Mouse (Mus musculus) erythroid progenitor cell, adult 5-6 weeks (primary cell): ENCODE measurements around the gene Babam2. TPM values are rescaled to one million over a fixed set of nuclear protein-coding genes. Genes with fewer than 3 reads are reported as not detected.

Source experiments
- ATAC-seq: replicated peaks from 2 replicates; pipeline ENCODE4 v1.8.0; 2016; ENCODE audit warnings: moderate number of reproducible peaks, mild to moderate bottlenecking, moderate TSS enrichment, inconsistent platforms; ENCODE audit not compliant: poor library complexity, low FRiP score, severe bottlenecking
- total RNA-seq, 2 experiments: library from RNA; stranded (forward) in 1 of 2; stranded (reverse) in 1 of 2; fragments of 150-400 nt in 1 of 2; fragments of 186-747, 209-891 nt in 1 of 2; gene quantifications; 2 replicates each; pipeline versions ENCODE4 v1.2.3 to v1.2.4; 2015 to 2017; ENCODE audit warnings: low replicate concordance in 2 of 2

Gene Babam2
- total RNA-seq (2015; ENCODE audit: low replicate concordance) (35.0 and 46.9 TPM in 2 replicates), total RNA-seq (2017; ENCODE audit: low replicate concordance) (31.0 and 42.6 TPM in 2 replicates)

DNA sequence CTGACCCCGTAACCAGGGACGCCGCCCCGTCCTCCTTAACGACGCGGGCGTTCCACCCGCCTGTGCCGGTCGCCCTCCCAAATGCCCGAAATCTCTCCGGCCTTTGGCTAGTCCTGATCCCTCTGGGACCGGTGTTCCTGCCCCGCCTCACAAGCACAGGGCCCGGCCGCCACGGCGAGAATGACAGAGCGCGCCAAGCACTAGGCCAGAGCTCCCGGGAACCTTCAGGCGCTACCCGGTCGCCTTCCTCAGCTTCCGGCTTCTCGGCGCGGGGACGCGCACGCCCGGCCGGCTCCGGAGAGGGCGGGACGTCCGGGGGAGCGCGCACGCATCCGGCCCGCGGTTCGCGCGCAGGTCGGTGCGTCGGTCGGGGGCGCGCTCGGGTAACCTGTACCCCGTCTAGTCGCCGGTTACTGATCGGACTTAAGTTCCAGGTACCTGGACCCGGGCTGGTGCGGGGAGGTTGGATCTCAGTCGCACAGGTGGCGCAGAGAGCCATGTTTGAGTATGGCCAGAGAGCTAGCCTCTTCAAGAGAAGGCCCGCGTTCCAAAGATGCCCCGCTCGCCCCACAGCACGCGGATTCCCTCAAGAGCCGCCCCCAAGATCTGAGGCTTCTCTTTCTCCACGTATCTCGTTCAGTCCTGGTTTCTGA, at the start of gene Babam2:
Gene Babam2 (plus strand): TSS at position 41 of the 653 bp plus-strand sequence.
- ATAC-seq = peak; percentile 88

DNA sequence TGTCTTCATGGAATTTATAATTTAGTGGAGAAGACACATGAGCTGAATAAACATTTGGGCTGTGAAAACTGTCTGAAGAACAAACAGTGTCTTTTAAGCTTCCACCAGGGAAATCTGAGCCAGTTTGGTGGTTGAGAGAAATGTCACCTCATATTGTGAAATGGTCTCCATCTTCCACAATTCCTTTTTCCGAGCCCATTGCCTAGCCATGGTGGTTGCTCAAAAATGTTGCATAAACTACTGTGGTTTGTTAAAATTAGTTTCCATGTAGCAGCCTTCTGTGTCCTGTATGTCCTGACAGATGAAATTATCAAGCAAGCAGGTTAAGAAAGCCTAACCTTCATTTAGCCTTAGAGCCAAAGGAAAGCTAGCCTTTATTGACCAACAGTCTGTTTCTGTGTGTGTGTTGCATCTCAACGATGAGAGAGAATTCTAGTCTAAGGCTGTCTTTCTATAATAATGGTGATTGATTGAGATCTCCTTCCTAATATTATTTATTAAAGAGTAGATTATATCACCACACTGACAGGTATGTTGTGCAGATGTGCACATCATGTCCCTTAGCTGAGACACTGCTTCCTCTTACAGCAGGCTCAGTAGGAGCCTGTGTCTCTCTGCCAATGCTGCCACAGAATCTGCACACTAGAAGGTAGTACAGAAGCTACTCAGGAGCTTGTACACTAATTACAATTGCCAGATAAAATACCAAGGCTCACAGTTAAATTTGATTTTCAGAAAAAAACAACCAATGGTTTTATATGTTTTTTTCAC, 46.8 kb upstream of the Babam2 start:
- ATAC-seq = no peak

DNA sequence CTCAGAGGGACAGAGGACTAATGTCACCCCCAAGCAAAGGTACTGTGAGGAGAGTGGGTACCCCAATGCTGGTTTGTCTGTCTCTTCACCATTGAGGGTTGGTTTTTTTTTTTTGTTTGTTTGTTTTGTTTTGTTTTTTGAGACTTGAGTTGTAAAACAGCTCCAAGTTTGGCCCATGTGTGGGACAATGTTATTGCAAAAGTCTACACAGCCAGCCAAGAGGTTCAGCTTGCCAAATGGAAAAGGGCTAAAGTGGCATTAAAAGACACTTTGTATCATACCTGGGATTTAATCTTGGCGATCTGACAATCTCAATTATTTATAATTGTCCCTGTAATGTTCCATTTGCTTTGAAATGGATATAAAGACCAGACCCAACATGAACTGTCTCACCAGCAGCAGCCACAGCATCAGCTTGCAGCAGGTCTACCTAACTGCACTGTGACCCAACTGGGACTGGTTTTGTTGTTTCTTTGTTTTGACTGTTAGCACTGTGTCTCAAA, 41.7 kb upstream of the Babam2 start:
- no peak for ATAC-seq

DNA sequence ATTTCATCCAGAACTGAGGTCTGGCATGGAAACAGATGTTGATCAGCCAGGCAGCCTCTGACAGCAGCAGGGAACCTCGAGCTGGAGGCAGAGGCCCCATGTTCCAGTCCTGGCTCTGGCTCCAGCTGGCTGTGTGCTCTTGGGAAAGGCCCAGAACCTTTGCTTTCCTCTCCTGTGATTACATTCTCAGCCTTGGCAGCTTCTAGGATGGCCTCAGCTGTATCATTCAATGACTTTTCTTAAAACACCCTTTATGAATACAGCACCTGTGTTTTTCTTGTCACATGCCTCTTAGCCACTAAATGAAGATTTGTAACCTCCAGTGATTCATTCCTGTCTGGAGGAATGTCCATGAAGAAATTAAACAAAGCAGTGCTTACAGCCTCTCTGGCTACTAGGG, 31.3 kb upstream of the Babam2 start:
- no peak for ATAC-seq

DNA sequence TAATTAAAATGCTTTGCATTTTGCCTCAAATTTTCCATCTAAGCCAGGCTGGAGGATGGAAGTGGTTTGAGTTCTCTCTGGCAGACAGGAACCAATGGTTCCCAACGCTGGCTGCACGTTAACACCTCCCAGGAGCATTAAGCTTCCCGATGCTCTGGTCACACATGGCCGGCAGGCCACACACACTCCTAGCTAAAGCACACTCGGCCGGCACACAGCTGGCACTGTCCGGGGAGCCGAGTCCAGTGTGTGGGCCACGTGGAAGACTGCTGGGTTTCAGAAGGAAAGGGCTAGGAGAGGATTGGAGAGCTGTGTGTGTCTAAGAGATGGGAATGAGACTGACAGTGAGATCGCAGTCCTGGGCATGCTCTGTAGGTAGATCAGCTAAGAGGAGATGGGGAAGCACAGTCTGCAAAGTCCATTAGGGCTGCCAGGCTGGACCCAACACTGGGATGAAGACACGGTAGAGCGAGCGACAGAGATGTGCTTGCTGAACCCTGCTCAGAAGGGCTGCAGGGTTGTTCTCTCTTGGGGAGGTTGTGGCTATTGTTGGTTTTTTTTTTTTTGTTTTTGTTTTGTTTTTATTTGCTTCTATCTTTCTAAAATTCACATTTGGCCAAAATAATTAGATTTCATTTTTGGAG, 29.0 kb upstream of the Babam2 start:
- no peak for ATAC-seq

DNA sequence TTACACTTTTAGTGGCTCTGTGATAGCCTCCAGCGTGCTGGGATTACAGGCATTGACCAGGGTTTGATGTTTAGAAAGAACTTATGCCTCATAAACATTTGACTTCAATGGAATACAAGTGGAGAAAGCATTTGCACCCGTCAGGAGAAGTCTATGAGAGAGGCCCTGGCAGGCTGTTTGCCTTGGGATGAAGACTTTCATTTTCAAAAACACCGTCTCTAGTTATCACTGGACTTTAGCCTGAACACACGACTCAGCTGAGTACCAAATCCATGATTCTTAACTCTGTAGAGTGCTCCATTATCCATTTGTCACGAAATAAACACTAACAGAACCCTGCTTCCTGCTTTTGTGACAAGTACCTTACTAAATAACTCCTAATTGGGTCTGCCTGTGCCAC, 27.5 kb upstream of the Babam2 start:
- ATAC-seq = no peak

DNA sequence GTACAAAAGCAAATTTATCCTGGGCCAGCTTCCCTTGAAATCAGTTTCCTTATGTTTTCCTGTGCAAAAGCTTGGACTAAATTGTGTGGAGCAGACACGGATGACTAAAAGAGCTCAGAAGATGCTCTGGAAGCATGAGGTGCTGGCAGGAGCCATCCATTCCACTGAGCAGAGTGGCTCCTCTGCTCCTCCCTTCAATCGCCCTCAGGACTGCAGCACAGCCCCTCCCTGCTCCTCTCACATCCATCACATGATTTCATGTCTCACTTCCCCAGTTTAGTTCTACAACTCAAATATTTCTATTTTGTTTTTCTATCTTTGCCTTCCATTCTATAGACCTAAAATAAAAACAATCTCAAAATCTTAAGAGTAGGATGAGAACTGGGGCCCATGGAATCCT, 26.3 kb upstream of the Babam2 start:
- no peak for ATAC-seq

DNA sequence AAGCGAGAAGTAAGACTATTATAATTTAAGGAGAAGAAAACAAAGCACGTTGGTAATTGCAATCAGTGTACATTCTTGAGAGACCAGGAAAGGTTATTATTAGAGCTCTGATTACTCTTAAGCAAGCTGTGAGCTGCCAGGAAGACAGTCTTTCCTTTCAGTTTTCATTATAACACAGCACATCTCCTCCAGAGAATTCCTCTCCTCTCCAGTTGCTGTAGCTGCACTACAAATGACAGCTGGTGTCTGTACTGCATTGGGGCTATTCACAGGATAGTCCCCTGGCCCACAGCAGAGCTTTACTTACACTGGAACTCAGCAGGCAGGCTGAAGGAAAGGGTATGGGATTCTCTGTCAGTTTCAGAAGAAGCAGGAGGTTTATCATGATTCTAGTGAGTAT, 24.1 kb upstream of the Babam2 start:
- ATAC-seq = no peak

DNA sequence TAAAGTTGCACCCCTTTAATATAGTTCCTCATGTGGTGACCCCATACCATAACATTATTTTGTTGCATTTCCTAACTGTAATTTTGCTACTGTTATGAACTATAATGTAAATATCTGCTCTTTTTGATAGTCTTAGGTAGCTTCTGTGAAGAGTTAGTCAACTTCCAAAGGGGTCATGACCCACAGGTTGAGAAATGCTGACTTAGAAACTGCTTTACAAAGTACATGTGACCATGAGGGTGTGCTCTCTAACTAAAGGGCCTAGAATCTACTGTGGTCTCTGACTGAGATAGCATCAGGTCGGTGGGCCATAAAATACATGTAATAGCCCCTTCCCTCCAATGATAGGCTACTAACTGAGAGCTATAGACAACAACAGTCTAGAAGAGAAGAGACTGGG, 19.5 kb upstream of the Babam2 start:
- ATAC-seq = no peak

DNA sequence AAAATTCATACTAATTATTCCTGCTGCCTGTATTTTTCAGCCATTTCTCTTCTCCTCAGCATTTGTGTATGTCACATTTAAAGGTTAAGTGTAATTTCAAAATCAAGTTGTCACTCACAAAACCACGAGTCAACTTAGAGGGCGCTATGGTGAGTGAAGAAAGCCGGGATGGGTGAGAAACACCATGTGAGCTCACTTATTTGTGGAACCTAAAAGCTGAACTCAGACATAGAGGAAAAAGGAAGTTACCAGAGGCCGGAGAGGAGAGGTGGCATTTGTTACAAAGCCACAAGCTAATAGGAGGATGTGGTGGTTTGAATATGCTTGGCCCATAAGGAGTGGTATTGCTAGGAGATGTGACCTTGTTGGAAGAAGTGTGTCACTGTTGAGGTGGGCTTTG, 17.3 kb upstream of the Babam2 start:
- ATAC-seq = no peak

DNA sequence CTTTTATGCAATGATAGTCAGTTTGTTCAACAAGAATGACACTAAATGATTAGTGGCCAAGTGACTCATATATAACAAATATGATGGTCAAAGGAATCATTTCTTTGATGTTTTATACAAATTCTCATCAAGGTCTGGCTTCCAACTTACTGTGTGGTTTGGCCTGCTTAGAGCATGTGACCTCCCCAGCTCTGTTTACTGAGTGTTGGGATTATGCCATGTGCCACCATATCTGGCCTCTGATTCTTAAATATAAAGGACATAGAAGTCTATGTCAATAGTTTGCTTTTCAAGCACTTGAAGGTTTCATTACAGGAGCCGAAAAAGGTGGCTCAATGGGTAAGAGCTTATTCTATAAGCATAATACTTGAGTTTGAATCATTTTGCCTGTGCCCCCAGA, 15.2 kb upstream of the Babam2 start:
- ATAC-seq = no peak

DNA sequence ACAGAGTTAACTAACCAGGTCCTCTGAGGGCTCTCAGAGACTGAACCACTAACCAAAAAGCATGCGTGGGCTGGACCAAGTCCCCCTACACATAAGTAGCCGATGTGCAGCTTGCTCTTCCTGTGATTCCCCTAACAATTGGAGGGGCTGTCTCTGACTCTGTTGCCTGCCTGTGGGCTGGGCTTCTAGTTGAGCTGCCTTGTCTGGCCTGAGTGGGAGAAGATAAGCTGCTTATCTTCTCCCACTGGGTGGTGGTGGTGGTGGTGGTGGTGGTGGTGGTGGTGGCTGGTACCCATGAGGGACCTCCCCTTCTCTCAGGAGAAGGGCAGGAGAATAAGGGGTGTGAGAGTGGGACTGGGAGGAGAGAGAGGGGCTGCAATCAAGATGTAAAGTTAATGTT, 11.4 kb upstream of the Babam2 start:
- ATAC-seq = peak; percentile 94

DNA sequence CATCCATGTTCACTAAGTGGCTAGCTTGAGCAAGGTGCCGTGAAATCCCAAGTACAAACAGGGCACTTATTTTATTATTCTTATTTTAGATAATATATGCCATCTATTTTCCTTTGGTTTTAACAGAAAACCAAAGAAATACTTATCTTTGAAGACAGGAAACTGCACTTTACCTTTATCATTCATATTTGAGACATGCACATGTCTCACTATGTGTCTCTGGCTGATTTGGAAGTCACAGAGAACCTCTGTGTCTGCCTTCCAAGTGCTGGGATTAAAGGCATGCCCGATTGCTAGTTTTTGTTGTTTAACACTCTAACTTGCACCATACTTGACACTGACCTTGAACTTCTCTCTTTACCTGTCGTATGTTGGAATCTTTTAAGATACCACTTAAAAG, 9.5 kb upstream of the Babam2 start:
- peak; percentile 69 for ATAC-seq

DNA sequence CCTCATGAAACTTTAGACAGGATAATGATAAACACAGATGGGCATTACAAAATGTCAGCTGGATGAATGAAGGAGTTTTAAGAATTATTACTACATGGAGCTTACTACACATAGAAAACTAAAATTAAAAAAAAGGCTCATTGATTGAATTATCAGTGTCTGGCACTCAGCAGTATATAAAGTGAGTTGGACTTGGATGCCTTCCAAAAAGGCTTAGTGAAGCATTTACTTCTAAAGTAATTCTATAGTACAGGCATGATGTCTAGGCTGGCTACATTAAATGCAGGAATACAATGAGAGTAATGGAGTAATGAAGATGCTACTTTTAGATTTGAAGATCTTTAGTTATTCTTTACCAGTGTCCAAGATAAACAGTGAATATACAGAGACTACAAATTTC, 4.3 kb upstream of the Babam2 start:
- no peak for ATAC-seq

DNA sequence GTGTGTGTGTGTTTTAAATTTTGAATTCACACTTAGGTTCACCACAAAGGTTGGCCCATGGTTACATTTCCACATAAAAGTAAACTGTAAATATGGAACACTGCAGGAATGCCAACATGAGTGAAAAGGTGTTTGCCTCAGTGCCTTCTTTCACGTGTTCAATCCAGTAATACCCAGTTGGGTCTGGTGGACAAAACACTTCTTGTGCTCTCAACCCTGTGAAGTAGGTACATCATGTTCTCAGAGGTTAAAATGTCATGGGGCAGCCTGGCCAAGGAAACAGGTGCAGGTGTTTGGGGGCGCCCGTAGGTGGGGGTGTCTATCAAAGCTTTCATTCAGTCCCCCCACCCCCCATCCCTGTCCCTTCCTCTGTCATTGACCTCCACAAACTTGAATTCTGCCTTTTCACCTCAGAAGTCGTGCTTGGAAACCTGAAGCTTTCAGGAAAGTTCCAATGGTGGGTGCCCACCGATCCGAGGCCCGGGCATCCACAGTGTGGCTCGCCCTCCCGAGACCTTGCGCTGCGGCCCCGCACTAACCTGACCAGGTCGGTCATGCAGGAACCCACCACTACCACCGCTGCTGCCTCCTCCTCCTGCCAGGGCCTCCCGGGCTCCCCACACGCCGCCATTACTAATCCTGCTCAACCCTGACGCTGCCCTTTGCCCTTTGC, 377 bp upstream of the Babam2 start, which contains the start of gene Rbks:
Gene Rbks (minus strand): TSS at position 657 of the 673 bp plus-strand sequence.
- no peak; the same call in 1 of the 2 replicates for ATAC-seq

DNA sequence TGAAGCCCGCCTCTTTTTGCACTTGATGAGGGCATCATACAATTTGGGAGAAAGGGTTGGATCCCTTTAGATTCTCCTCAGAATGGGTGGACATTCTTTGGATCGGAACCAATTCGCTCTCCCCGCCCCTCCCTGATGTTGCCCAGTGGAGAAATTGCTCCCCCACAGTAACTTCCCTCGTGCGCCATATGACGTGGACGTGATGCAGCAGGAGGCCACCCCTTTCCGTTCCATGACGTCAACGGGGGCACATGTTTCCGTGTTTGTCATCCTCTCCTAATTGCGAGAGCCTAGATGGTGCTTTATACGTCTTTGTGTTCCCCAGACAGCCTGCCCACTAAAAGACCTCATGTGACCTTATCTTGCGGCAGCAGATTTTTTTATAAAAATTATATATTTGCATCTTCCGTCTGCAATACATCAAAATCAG, 828 bp downstream of the Babam2 start:
- peak; percentile 75 for ATAC-seq

DNA sequence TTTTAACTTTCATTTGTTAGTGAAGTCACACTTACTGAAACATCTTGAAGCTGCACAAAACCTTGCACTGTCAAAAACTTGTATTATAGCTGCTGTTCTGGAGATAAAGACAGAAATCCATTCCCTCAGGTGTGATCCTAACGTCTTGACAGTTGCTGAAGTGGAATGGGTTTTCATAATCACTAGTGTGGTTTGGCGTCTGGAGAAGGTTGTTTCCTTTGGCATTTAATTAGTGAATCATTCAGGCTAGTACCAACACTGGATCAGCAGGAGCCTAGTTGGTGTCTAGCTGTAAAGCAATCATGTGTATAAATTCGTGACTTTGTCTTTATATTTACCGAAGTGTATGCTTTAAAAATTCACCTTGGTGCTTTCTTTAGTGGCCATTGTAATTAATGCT, 1.4 kb downstream of the Babam2 start:
- no peak for ATAC-seq

DNA sequence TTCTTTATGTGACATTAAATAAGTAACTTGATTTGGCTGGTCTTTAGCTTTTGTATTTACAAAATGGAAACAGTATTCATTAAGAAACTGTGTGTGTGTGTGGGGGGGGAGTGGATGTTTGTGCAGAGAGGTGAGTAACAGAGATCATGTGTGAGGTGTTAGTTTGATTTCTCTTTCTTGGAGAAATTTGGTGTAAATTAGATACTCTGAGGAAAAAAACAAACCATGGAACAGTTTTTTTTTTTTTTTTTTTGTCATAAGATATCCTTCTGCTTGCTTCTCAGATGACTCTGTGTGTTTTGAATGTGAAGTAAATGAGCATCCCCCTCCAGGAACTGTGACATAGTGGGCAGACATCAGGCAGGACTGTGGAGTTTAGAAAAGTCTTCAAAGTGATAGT, 1.9 kb downstream of the Babam2 start:
- ATAC-seq = no peak

DNA sequence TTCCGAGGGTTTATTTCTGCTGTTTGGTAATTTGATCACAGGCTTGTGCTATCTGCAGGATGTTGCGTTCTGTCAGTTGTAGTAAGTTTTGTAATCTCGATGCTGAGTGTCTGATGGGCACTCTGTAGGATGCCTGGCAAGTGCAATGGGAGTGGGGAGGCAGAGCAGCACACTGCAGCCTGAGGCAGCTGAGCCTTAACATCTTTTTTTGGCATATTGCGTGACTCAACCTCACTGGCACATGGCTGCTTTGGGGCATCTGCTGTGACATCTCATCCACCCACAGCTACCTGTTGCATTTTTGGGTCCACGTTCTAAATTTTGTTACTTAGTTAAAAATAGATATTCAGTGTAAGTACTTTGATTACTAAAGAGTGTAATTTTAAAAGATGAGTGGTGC, 7.5 kb downstream of the Babam2 start:
- no peak for ATAC-seq

DNA sequence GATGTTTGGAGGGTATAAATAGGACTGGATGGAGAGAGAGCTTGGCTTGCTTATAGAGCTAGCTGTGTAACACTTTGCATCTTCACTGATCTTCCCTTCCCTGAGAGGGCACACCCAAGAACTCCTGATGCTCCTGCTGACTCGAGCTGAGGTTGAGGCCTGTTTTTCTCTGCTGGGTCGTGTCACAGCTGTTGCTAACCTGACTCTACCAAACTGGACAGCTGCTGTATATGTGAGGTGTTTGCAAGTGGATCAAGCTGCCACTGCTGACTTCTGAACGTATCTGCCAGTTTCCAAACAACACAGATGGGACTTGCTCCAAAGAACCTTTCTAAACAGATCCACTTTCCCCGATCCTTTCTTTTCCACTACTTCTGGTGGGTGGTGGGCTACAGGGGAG, 9.3 kb downstream of the Babam2 start:
- no peak for ATAC-seq
